Mouse (Mus musculus) CH12.LX (cell line): ENCODE measurements at regions not wholly inside any gene's neighbourhood (a gene's known extent, or its start where the extent isn't known, plus 50 kb on each side); places are given as distances from the start of the nearest gene placed in this dataset.

ENCODE experiments used
- DNase-seq: peaks from one replicate; pipeline ENCODE4 v3.0.0-alpha.2; 2013; ENCODE audit errors: extremely low read depth
- H3K27ac ChIP-seq: 2 replicates; pipeline ENCODE4 v1.5.1; 2012; ENCODE audit warnings: low read depth, mild to moderate bottlenecking, control low read depth, moderate library complexity; ENCODE audit not compliant: insufficient read depth
- H3K27me3 ChIP-seq: replicated peaks from 2 replicates; pipeline ENCODE3; 2012; ENCODE audit warnings: inconsistent platforms
- H3K36me3 ChIP-seq, 2 experiments: replicated peaks in 1 of 2; 2 replicates each; pipeline versions ENCODE3 to v1.6.1; 2012; ENCODE audit warnings: inconsistent platforms in 1 of 2, low read length in 1 of 2, mild to moderate bottlenecking in 1 of 2, mixed read lengths in 1 of 2, moderate library complexity in 1 of 2; ENCODE audit not compliant: control insufficient read depth in 1 of 2, insufficient read depth in 1 of 2
- H3K4me1 ChIP-seq, 2 experiments: 2 replicates each; pipeline ENCODE4 v1.6.1; 2012; ENCODE audit warnings: inconsistent platforms in 1 of 2, moderate library complexity in 1 of 2; ENCODE audit not compliant: insufficient read depth in 2 of 2, control insufficient read depth in 1 of 2
- H3K4me2 ChIP-seq: 2 replicates; pipeline ENCODE4 v1.6.1; 2012; ENCODE audit warnings: low read depth, mild to moderate bottlenecking, control low read depth; ENCODE audit not compliant: poor library complexity, insufficient read depth, severe bottlenecking
- H3K4me3 ChIP-seq, 3 experiments: fragments of 150-350 bp in 1 of 3; sonication (generic) in 1 of 3; replicated peaks in 1 of 3; 2 replicates each; pipeline versions ENCODE3 to v1.5.1; 2011 to 2012; ENCODE audit warnings: low read depth in 2 of 3, low read length in 2 of 3, mild to moderate bottlenecking in 2 of 3, moderate library complexity in 2 of 3, control low read depth in 1 of 3, improper control_type of control experiment in 1 of 3, inconsistent platforms in 1 of 3, mixed read lengths in 1 of 3; ENCODE audit not compliant: poor library complexity in 1 of 3
- H3K79me2 ChIP-seq: replicated peaks from 2 replicates; pipeline ENCODE4 v1.6.1; 2012; ENCODE audit warnings: mild to moderate bottlenecking, moderate library complexity; ENCODE audit not compliant: control insufficient read depth, poor library complexity, insufficient read depth, severe bottlenecking; ENCODE audit errors: extremely low read depth
- H3K9ac ChIP-seq: 2 replicates; pipeline ENCODE4 v1.6.1; 2012; ENCODE audit warnings: low read depth, mild to moderate bottlenecking, control low read depth, moderate library complexity; ENCODE audit not compliant: insufficient read depth
- H3K9me3 ChIP-seq: replicated peaks from 2 replicates; pipeline ENCODE3; 2012; ENCODE audit warnings: low read length, inconsistent platforms, mixed read lengths
- BHLHE40 ChIP-seq: IDR thresholded peaks from 2 replicates; pipeline ENCODE4 v1.6.1; 2011; ENCODE audit warnings: mild to moderate bottlenecking, low read depth, low read length, improper control_type of control experiment
- CHD2 ChIP-seq: IDR thresholded peaks from 2 replicates; pipeline ENCODE4 v1.6.1; 2011; ENCODE audit warnings: low read length, improper control_type of control experiment
- CTCF ChIP-seq, 2 experiments: IDR thresholded peaks in 1 of 2; conservative IDR thresholded peaks in 1 of 2; 2 replicates each; pipeline ENCODE4 v1.5.1; 2011 to 2012; ENCODE audit warnings: low read depth in 2 of 2, low read length in 2 of 2, improper control_type of control experiment in 1 of 2, inconsistent platforms in 1 of 2, mild to moderate bottlenecking in 1 of 2, moderate library complexity in 1 of 2
- E2F4 ChIP-seq: IDR thresholded peaks from 2 replicates; pipeline ENCODE4 v1.6.1; 2011; ENCODE audit warnings: low read depth, low read length, improper control_type of control experiment; ENCODE audit not compliant: insufficient replicate concordance
- ELF1 ChIP-seq: IDR thresholded peaks from 2 replicates; pipeline ENCODE4 v1.6.1; 2014; ENCODE audit warnings: low read depth, mild to moderate bottlenecking, inconsistent platforms, low read length, improper control_type of control experiment
- EP300 ChIP-seq: IDR thresholded peaks from 2 replicates; pipeline ENCODE4 v1.6.1; 2011; ENCODE audit warnings: low read length, improper control_type of control experiment
- KAT2A ChIP-seq: IDR thresholded peaks from 2 replicates; pipeline ENCODE4 v1.6.1; 2012; ENCODE audit warnings: low read length, improper control_type of control experiment, inconsistent platforms; ENCODE audit not compliant: insufficient replicate concordance
- MAX ChIP-seq: IDR thresholded peaks from 2 replicates; pipeline ENCODE4 v1.6.1; 2011; ENCODE audit warnings: low read length, improper control_type of control experiment
- MAZ ChIP-seq: IDR thresholded peaks from 2 replicates; pipeline ENCODE4 v1.6.1; 2012; ENCODE audit warnings: low read depth, mild to moderate bottlenecking, inconsistent platforms, low read length, improper control_type of control experiment, moderate library complexity
- MEF2A ChIP-seq: IDR thresholded peaks from 2 replicates; pipeline ENCODE4 v1.6.1; 2014; ENCODE audit warnings: low read depth, mild to moderate bottlenecking, inconsistent platforms, low read length, improper control_type of control experiment, borderline replicate concordance
- NELFE ChIP-seq: IDR thresholded peaks from 2 replicates; pipeline ENCODE4 v1.6.1; 2011; ENCODE audit warnings: low read depth, low read length, improper control_type of control experiment
- NRF1 ChIP-seq: IDR thresholded peaks from 2 replicates; pipeline ENCODE4 v1.6.1; 2014; ENCODE audit warnings: low read depth, mild to moderate bottlenecking, inconsistent platforms, low read length, improper control_type of control experiment, moderate library complexity
- PAX5 ChIP-seq: IDR thresholded peaks from 2 replicates; pipeline ENCODE4 v1.6.1; 2012; ENCODE audit warnings: low read length, inconsistent platforms, mixed read lengths
- RCOR1 ChIP-seq: conservative IDR thresholded peaks from 2 replicates; pipeline ENCODE4 v1.6.1; 2012; ENCODE audit warnings: low read depth, mild to moderate bottlenecking, inconsistent platforms, low read length, improper control_type of control experiment
- SMC3 ChIP-seq: IDR thresholded peaks from 2 replicates; pipeline ENCODE4 v1.6.1; 2011; ENCODE audit warnings: low read depth, low read length, improper control_type of control experiment
- TBP ChIP-seq: conservative IDR thresholded peaks from 2 replicates; pipeline ENCODE4 v1.6.1; 2011; ENCODE audit warnings: low read depth, low read length, improper control_type of control experiment
- UBTF ChIP-seq: IDR thresholded peaks from 2 replicates; pipeline ENCODE4 v1.6.1; 2012; ENCODE audit warnings: low read depth, mild to moderate bottlenecking, inconsistent platforms, low read length, improper control_type of control experiment, moderate library complexity
- USF2 ChIP-seq: conservative IDR thresholded peaks from 2 replicates; pipeline ENCODE4 v1.6.1; 2011; ENCODE audit warnings: low read depth, low read length, improper control_type of control experiment
- ZNF384 ChIP-seq: IDR thresholded peaks from 2 replicates; pipeline ENCODE4 v1.6.1; 2012; ENCODE audit warnings: low read depth, low read length, improper control_type of control experiment, inconsistent platforms
- dilution Hi-C: fragments of 300-500 bp; cut with MboI; formaldehyde crosslinking; loops from 2 replicates; pipeline ENCODE4 v1.14.3; 2020; ENCODE audit warnings: low sequenced_read_pairs; ENCODE audit not compliant: extremely low pct_unique_long_range_greater_than_20kb, extremely low pct_ligation_motif_present
- in situ Hi-C: fragments of 300-500 bp; cut with MboI; formaldehyde crosslinking; loops from 3 replicates; pipeline ENCODE4 v1.14.3; 2019; ENCODE audit warnings: low sequenced_read_pairs, low pct_ligation_motif_present, low pct_unique_long_range_greater_than_20kb, mixed read lengths

GRCm38 (mm10) chr8:8241755-8242501, 419.1 kb downstream of the Efnb2 start:
- H3K4me3 ChIP-seq = no peak overlapping the region
- no peaks in the 10 kb centered on the region for H3K4me1 ChIP-seq
- no peak overlapping the region for H3K9ac ChIP-seq
- dilution Hi-C loops = no loop called here
- TF ChIP-seq CTCF (conservative IDR thresholded peaks at IDR 0.05 in 1 of 2, IDR thresholded peaks at IDR 0.05 in 1 of 2; ENCODE audit: low read depth in 2 of 2, low read length in 2 of 2) (no peak), USF2 (no peak), ELF1 (no peak), SMC3 (no peak), MAZ (no peak), NELFE (no peak), PAX5 (no peak), RCOR1 (no peak), BHLHE40 (no peak), EP300 (no peak), E2F4 (no peak), MAX (no peak), KAT2A (no peak), ZNF384 (no peak), TBP (no peak), NRF1 (no peak), CHD2 (no peak), MEF2A (no peak), UBTF (no peak)
- no peak for DNase-seq
- in situ Hi-C loops = no loop called here
- H3K36me3 ChIP-seq = no peaks in the 10 kb centered on the region
- no peaks in the 10 kb centered on the region for H3K27me3 ChIP-seq
- no peak overlapping the region for H3K4me2 ChIP-seq
- H3K27ac ChIP-seq = no peak overlapping the region
- peaks cover 81% of the 10 kb centered on the region for H3K9me3 ChIP-seq
- no peaks in the 10 kb centered on the region for H3K79me2 ChIP-seq

- in situ Hi-C loops = no loop called here
These were observed 419.9 kb downstream of the Efnb2 start for GRCm38 (mm10) chr8:8241051-8241688.

More at GRCm38 (mm10) chr8:8241051-8241688, 419.9 kb downstream of the Efnb2 start:
- Histone ChIP-seq H3K27ac (no peak overlapping the region), H3K27me3 (no peaks in the 10 kb centered on the region), H3K4me3 (no peak overlapping the region), H3K4me2 (no peak overlapping the region), H3K36me3 (no peaks in the 10 kb centered on the region), H3K9me3 (peaks cover 81% of the 10 kb centered on the region), H3K9ac (no peak overlapping the region), H3K79me2 (no peaks in the 10 kb centered on the region), H3K4me1 (no peaks in the 10 kb centered on the region)
- no peak for DNase-seq
- TF ChIP-seq NELFE = no peak
- dilution Hi-C loops = no loop called here
